Mouse (Mus musculus) frontal cortex, postnatal 25 days (tissue): Measurements from ENCODE around the gene Med26.

Experiments
- DNase-seq, 2 experiments: peaks; one replicate each; pipeline ENCODE4 v3.0.0; 2022; ENCODE audit warnings: low spot score in 2 of 2

The Med26 gene

DNA sequence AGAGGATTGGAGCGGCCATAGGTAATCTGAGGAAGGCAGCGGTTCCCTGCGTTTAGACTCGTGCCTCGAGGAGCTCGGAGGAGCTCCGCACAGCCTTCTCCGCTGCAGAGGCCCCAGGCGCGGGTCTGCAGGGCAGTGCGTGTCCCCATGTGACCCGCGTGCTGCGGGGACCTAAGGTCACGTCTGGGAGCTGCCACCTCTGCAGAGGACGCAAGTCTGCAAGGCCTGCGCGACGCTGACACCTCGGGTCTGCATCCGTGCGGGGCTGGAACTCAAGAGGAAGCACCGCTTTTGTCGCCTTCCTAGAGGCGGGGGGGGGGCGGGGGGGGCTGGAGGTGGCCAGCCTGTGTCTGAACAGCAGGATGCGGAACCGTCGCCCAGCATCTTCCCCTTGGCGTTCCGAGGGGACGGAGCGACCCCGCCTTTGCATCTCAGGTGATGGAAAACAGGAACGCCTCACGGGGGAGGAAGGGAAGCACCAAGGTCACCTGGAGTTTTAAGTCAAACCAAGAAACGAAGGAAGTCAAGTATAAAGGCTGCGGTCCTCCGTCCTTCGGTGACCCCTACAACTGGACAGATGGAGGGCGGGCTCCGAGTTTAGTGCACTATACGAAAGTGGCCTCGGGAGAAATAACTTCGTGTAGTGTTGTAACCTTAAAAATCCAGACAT is 709 bp upstream of the Med26 start:
- DNase-seq, result peak in 1 of 2 experiments; percentile 16

DNA sequence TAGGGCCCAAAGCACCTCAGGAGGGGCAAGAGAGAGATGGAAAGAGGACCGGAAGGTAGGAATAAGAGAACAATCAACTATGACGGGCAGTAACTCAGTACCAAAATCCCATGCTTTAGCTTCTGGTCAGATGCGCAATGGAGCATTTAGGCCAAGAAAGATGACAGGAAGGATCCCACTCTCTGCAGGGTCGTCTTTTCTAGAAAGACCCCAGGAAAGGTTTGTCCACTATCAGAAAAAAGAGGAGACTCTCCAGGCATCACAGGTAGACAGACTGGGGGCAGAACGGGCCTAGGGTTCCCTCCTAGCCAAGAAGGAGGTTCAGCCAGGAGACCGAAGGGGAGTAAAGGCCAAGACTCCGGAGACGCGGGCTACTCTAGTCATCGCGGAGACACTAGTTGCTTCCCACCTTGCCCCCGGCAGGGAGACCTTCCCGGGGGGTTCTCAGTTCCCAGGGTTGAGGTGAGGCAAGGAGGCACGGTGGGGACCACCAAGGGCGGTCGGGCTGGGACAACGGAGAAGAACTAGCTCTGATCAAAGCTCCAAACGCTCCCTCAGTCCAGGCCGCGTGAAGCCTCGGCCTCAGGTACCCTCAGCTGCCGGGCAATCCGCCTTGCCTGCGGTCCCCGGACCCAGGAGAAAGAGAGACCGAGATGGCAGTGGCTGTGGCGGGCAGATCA is 808 bp downstream of the Med26 start:
- no peak for DNase-seq

- DNase-seq, result no peak
Observed at GRCm38 (mm10) chr8:72539234-72539633, 8.8 kb downstream of the Med26 start.

- DNase-seq, result no peak
Observed at GRCm38 (mm10) chr8:72534888-72535287, 13.2 kb downstream of the Med26 start.

GRCm38 (mm10) chr8:72532103-72532502 is 16.0 kb downstream of the Med26 start:
- DNase-seq, result no peak

DNA sequence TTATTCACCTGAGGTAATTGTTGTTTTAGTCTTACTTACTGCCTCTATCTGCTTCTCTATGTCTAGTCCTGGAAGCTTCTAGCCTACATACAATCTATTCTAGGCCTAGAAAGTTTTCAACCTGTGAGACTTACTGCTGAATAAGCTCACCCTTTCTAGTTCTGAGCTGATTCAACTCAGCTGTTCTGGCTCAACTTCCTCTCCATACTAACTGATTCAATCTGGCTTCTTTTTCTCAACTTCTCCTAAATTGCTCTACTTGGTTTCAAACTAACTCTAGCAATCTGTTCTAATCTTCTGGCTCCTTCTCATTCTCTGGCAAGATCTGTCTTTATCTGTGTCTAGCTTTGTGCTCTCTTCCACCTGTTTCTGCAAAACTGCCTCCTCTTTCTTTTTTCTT is 26.2 kb downstream of the Med26 start:
- DNase-seq, result no peak

DNA sequence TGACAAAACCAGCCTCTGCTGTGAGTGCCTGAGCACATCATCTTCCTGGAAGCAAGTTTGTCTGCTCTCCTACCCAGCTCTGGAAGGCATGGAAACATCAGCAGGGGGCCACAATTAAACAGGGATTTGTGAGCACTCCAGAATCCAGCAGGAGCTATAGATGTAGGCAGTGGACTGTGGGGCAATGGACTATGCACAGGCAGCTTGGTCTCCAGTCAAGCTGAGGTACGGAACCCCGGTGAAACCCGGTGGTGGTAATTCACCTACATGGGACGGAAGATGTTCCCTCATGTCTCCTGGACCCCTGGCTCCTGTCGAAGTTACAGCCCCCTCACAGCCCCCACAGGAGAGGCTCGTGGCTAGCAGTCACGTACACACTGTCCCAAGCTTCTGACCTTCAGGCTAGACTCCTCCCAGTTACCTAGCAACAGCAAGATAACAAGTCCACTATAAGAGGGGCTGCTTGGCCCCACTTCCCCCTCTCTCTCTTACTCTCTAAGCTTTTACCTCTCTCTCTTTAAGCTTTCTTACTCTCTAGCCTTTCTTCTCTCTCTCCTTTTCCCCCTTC is 30.6 kb downstream of the Med26 start:
- no peak for DNase-seq

GRCm38 (mm10) chr8:72513158-72513557 is 34.9 kb downstream of the Med26 start:
- no peak for DNase-seq

DNA sequence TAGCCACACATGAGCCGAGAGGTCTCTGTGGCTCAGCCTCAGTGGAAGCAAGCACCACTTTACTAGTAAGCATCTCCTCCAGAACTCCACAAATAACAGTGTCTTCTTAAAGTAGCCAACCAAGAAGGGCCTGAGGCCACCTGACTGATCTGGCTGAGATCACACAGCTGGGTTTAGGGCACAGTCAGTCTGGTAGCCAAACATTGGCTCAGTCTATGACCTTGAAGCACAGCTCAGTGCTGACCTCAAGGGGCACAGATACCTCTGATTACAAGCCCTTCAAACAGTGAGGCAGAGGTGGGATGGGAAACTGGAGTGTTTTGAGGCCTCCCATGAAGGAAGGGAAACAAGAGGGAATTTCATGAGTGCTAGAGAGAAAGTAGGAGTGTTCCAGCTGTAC is 35.4 kb downstream of the Med26 start:
- DNase-seq, result no peak

- DNase-seq, result no peak
Observed at GRCm38 (mm10) chr8:72507505-72507904, 40.6 kb downstream of the Med26 start.

DNA sequence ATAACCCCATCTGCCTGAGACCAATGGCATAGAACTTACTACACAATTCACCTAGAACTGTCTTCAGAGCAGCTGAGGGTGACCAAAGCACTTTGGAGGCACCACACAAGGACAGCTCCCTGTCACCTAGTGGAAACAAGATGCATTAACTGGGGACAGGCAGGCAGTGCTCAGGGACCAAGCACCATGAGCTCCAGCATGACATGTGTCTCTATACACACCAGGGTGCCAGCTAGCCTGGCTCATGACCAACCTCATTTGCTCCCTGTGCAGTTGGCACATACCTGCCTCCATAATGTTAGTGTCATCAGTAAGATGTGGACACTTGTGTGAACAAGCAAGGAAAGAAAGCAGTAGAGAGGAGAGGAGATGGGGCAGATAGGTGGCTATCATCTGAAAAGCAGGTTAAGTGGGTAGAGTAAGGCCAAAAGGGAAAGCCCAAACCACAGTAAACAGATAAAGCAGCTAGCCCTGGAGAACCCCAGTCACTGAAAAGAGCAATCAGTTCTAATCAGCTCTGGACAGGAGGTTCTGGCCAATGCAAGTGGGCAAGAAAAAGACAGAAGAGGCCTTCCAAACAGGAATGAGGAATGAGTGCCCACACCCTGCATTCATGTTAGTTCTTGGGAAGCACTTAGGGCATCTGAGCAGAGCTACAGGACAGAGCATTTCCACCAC is 43.3 kb downstream of the Med26 start:
- DNase-seq, result no peak

DNA sequence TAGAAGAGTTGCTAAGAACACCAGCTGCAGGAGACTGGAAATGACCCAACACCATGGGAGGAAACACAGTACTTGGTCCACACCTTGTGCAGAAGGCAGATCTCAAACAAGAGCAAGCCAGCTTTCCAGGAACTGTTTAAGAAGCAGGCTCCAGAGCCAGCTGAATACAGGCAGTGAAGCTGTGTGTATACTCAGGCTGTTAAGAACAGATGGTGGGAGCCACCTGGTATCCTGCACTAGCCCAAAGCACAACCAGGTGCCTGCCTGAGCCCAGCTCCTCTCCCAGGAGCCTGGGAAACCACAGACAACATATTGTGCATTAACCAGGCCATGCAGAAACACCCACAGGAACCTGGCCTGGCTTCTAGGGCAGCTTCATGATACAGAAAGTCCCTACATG is 43.9 kb downstream of the Med26 start:
- DNase-seq, result no peak

DNA sequence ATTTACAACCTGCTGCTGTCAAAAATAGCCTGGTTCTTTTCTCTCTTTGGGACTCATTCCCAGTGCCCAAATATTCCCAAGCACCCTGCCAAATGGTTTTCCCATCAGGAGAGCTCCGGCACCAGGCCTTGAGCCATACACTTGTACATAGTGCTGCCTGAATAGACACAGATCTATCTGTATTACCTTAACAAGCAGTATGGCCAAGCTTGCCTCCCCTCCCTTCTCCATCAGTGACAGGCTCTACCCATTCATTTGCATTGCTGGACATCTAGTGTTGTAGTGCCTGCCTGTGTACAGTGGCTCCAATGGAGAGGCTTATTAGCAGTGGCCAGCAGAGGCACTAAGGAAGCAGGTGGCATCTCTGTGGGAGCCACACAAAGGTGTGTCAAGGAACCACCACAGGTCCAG is 47.5 kb downstream of the Med26 start:
- no peak for DNase-seq

DNA sequence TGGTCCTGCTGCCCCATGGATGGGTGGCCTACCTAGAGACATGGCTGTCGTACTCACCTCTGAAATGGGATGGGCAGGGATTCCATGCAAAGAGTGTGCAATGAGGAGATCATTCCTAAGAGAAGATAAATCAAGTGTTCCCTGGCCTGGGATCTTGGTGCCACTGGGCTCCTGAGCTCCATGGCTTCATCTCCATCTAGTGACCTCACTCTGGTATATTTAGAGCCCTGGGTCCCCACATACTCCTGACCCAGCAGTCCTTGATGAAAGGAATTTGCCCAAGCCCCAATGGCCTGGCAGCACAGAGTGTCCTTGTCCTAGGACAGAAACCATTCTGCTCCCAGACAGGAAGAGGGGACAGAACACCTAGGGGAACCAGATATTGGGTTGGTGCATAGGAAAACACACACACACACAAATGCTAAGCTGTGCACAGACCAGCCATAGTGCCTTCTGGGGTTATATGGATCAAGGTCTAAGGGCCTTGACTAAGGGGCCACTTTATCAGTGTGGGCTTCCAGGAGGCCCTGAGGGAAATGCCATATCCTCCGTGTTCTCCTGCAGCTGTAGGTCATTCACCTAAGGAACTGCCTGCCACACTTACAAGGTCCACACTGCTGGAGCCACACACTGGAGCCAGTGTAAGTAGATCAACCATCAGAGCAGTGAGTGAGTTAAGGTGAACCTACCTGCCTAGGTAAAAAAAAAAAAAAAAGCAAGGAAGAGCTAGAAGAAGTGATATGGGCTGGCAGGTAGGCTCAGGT is 48.4 kb downstream of the Med26 start:
- no peak for DNase-seq

DNA sequence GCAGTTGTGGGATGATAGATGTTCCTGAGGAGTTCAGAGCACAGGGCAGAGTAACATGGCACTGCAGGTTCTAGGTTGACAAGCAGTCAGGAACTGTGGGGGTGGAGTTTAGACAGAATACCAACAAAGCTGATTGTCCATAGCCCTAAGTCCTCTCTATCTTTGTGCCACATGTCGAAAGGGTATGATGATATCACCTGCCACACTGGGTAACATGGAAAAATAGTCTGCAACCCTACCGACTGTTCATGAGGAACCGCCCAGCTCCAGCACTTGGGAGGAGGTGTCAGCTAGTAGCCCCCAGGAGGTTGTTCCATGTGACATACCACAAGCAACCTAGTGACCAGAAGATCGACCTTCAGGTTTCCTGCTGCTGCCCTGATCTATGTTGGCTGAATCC is 49.5 kb downstream of the Med26 start:
- no peak for DNase-seq

GRCm38 (mm10) chr8:72497911-72498310 is 50.2 kb downstream of the Med26 start:
- no peak for DNase-seq

GRCm38 (mm10) chr8:72496217-72496616 is 51.9 kb downstream of the Med26 start:
- DNase-seq, result no peak

- no peak for DNase-seq
Observed at GRCm38 (mm10) chr8:72495411-72496111, 52.5 kb downstream of the Med26 start.

- DNase-seq, result no peak
Observed at GRCm38 (mm10) chr8:72493381-72493780, 54.7 kb downstream of the Med26 start.

DNA sequence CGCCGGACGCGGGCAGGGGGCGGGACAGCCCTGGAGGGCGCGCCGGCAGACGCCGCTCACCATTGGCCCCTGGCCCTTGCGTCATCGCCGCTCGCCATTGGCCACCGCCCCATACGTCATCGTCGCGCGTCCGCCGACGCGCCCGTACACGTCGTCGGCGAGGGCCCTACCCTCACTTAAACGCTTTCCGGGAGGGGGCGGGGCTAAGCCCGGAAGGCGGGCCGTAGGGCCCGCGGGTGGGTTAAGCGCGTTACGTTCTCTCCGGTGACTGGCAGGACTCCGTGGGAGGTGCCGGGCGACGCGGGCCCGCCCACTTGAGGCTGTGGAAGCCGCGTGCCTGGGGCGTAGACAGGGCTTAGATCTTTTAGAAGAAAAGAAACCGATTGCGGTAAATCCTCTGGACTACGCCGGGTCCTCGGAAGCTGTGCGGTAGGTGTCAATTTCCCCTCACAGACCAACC is 55.4 kb downstream of the Med26 start:
- DNase-seq, result peak; percentile 97 to 98
